Comparison of ENCODE assay signal across 8 mouse cellular contexts in the genomic region with DNA sequence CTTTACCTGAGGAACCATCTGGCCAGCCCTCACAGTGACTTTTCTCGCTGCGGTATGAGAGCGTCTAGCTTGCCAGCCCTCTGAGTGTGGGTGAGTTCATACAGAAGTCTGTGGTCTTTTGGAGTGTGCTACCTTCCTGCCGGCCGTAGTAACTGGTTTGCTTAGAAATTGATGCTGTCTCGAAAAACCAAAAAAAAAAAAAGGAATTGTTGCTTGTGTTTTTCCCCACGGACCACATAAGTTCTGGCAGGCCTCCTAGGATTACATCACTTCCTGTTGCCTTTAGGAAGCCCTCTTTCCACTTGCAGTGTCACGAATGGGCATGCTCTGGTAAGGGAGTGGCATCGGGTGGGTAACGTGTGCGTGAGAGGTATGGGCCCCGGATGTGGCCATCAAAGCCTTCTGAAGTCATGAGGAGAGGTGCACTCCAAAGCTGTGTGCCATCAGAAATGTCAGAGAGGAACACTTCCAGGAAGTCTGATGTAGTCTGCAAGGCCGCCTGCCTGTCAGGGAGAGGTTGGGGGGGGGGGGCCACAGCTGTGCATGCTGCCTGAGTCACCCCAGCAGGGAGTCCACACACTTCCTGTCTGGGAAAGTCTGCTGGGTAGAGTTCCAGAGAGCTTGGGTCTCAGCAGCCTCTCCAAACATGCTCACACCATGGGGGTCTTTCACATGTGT. TPM values are rescaled to one million over a fixed set of nuclear protein-coding genes. Genes with fewer than 3 reads are reported as not detected.
DNase-seq lines count a peak whose midpoint lies in the region; ATAC-seq and TF ChIP-seq lines count a peak whose summit lies in the region.

No protein-coding gene starts in this region.

- no peak overlapping the region for H3K4me2 ChIP-seq in hindbrain, embryonic 11.5 days (replicated peaks; ENCODE audit: low read depth, low read length)
- H3K4me2 ChIP-seq in heart, embryonic 13.5 days, result peak overlapping the region; percentile 34
- peak overlapping the region; percentile 25; the same call in 1 of the 2 replicates for H3K4me2 ChIP-seq in kidney, postnatal 0 days (ENCODE audit: low read length)

- no peak overlapping the region for H3K9ac ChIP-seq in hindbrain, embryonic 11.5 days (ENCODE audit: low read depth, low read length)
- peak overlapping the region; percentile 50 for H3K9ac ChIP-seq in heart, embryonic 13.5 days
- no peak overlapping the region for H3K9ac ChIP-seq in kidney, postnatal 0 days (ENCODE audit: low read depth, low read length)

- no peaks in the 10 kb centered on the region for H3K27me3 ChIP-seq in hindbrain, embryonic 10.5 days (ENCODE audit: insufficient read depth, poor library complexity, severe bottlenecking)
- H3K27me3 ChIP-seq in hindbrain, embryonic 11.5 days (ENCODE audit: control insufficient read depth, insufficient read depth, low read length), result no peaks in the 10 kb centered on the region
- no peaks in the 10 kb centered on the region for H3K27me3 ChIP-seq in heart, embryonic 13.5 days (replicated peaks)
- H3K27me3 ChIP-seq in kidney, postnatal 0 days (ENCODE audit: insufficient read depth, low read length), result no peaks in the 10 kb centered on the region

- H3K36me3 ChIP-seq in hindbrain, embryonic 10.5 days, result 0 out of 2 replicates have a peak, but pooled peaks cover 11% of the 10 kb centered on the region
- no peaks in the 10 kb centered on the region for H3K36me3 ChIP-seq in hindbrain, embryonic 11.5 days (ENCODE audit: control insufficient read depth, insufficient read depth, low read length)
- H3K36me3 ChIP-seq in heart, embryonic 13.5 days, result 0 out of 2 replicates have a peak, but pooled peaks cover 6% of the 10 kb centered on the region
- no peaks in the 10 kb centered on the region for H3K36me3 ChIP-seq in kidney, postnatal 0 days (ENCODE audit: insufficient read depth, low read length)

- TF ChIP-seq POLR2A in bone marrow, adult 2 months (IDR thresholded peaks at IDR 0.05; ENCODE audit: borderline replicate concordance, control insufficient read depth, low read depth, low read length), result no peak

- H3K4me1 ChIP-seq in hindbrain, embryonic 10.5 days (replicated peaks), result peaks cover 40% of the 10 kb centered on the region
- no peaks in the 10 kb centered on the region for H3K4me1 ChIP-seq in hindbrain, embryonic 11.5 days (replicated peaks; ENCODE audit: control insufficient read depth, insufficient read depth, low read length)
- peaks cover 8% of the 10 kb centered on the region for H3K4me1 ChIP-seq in bone marrow, adult 2 months (ENCODE audit: control insufficient read depth, insufficient read depth, low read length)
- H3K4me1 ChIP-seq in heart, embryonic 13.5 days, result peaks cover 62% of the 10 kb centered on the region
- H3K4me1 ChIP-seq in kidney, postnatal 0 days (replicated peaks; ENCODE audit: insufficient read depth, low read length), result peaks cover 21% of the 10 kb centered on the region

- peak overlapping the region; percentile 74 for H3K27ac ChIP-seq in hindbrain, embryonic 10.5 days
- H3K27ac ChIP-seq in hindbrain, embryonic 11.5 days (ENCODE audit: low read depth, low read length), result no peak overlapping the region
- H3K27ac ChIP-seq in bone marrow, adult 2 months (ENCODE audit: control insufficient read depth, insufficient read depth, low read depth, low read length, poor library complexity), result peak overlapping the region; percentile 40
- peak overlapping the region; percentile 70 for H3K27ac ChIP-seq in heart, embryonic 13.5 days (replicated peaks)
- H3K27ac ChIP-seq in kidney, postnatal 0 days, result peak overlapping the region; percentile 74

- no peak for TF ChIP-seq CTCF in bone marrow, adult 2 months (IDR thresholded peaks at IDR 0.05; ENCODE audit: control insufficient read depth, insufficient read depth, low read length)
- no peak for TF ChIP-seq CTCF in kidney, postnatal 0 days (IDR thresholded peaks at IDR 0.05; ENCODE audit: low read depth)

- ATAC-seq in hindbrain, embryonic 11.5 days (ENCODE audit: low FRiP score), result no peak
- ATAC-seq in heart, embryonic 13.5 days (ENCODE audit: extremely low read depth, insufficient number of reproducible peaks, low FRiP score, low TSS enrichment), result no peak
- ATAC-seq in kidney, postnatal 0 days (replicated peaks; ENCODE audit: low FRiP score, low read depth), result peak; percentile 59; the same call in 1 of the 2 replicates

- 73% methylated on average over 13 of the region's 13 CpGs for WGBS in hindbrain, embryonic 10.5 days
- WGBS in hindbrain, embryonic 11.5 days, result 68% methylated on average over 13 of the region's 13 CpGs
- 3% methylated on average over 13 of the region's 13 CpGs for WGBS in bone marrow, adult 2 months
- 47% methylated on average over 13 of the region's 13 CpGs for WGBS in heart, embryonic 13.5 days
- WGBS in kidney, postnatal 0 days, result 42% methylated on average over 13 of the region's 13 CpGs

- peaks cover 6% of the 10 kb centered on the region; the same call in 1 of the 2 replicates for H3K9me3 ChIP-seq in hindbrain, embryonic 10.5 days
- no peaks in the 10 kb centered on the region for H3K9me3 ChIP-seq in hindbrain, embryonic 11.5 days (ENCODE audit: control insufficient read depth, low read length)
- H3K9me3 ChIP-seq in heart, embryonic 13.5 days, result no peaks in the 10 kb centered on the region
- H3K9me3 ChIP-seq in kidney, postnatal 0 days (replicated peaks; ENCODE audit: low read length), result no peaks in the 10 kb centered on the region

- H3K4me3 ChIP-seq in hindbrain, embryonic 10.5 days, result no peak overlapping the region
- H3K4me3 ChIP-seq in hindbrain, embryonic 11.5 days (ENCODE audit: low read depth, low read length), result no peak overlapping the region
- peak overlapping the region; percentile 17 for H3K4me3 ChIP-seq in bone marrow, adult 2 months (replicated peaks; ENCODE audit: control insufficient read depth, low read depth, low read length)
- no peak overlapping the region for H3K4me3 ChIP-seq in heart, embryonic 13.5 days
- no peak overlapping the region for H3K4me3 ChIP-seq in kidney, postnatal 0 days (replicated peaks; ENCODE audit: low read depth, low read length)

- peak; percentile 49 for DNase-seq in hindbrain, embryonic 10.5 days (ENCODE audit: low spot score)
- DNase-seq in hindbrain, embryonic 11.5 days (ENCODE audit: low spot score), result no peak
- peak; percentile 77 for DNase-seq in kidney, postnatal 0 days (ENCODE audit: low spot score)
- DNase-seq in lung, postnatal 4 days, result peak; percentile 70 to 75
- DNase-seq in thymus, postnatal 14 days, result peak; percentile 71
- no peak for DNase-seq in frontal cortex, postnatal 36 days (ENCODE audit: low spot score in 2 of 2)

RNA-seq across cellular contexts. Expression of gene Ppard, which starts 24.3 kb away (rescaled TPM):
- 1.8 and 2.0 TPM in 2 replicates for polyA plus RNA-seq in hindbrain, embryonic 10.5 days (2016; fragmentation: Nextera tagmentation; extraction: Ambion mirVana)
- 1.7 and 3.5 TPM in 2 replicates for polyA plus RNA-seq in hindbrain, embryonic 11.5 days (2014; fragmentation: Nextera tagmentation; extraction: Ambion mirVana)
- 4.4 and 13.2 TPM in 2 replicates for polyA plus RNA-seq in bone marrow, adult 2 months (2011; ENCODE audit: insufficient read depth, insufficient read length, low replicate concordance, missing spikeins)
- polyA plus RNA-seq in heart, embryonic 13.5 days (2015; fragmentation: Nextera tagmentation; extraction: Ambion mirVana), result 1.1 and 1.5 TPM in 2 replicates
- polyA plus RNA-seq in kidney, postnatal 0 days (2015; fragmentation: Nextera tagmentation; extraction: Ambion mirVana), result 1.8 and 2.0 TPM in 2 replicates

RNA-seq across cellular contexts. Expression of gene Def6, which starts 49.2 kb away (rescaled TPM):
- 3.4 and 4.3 TPM in 2 replicates for polyA plus RNA-seq in hindbrain, embryonic 10.5 days (2016; fragmentation: Nextera tagmentation; extraction: Ambion mirVana)
- 1.8 and 2.9 TPM in 2 replicates for polyA plus RNA-seq in hindbrain, embryonic 11.5 days (2014; fragmentation: Nextera tagmentation; extraction: Ambion mirVana)
- 41.3 and 45.4 TPM in 2 replicates for polyA plus RNA-seq in bone marrow, adult 2 months (2011; ENCODE audit: insufficient read depth, insufficient read length, low replicate concordance, missing spikeins)
- polyA plus RNA-seq in heart, embryonic 13.5 days (2015; fragmentation: Nextera tagmentation; extraction: Ambion mirVana), result 3.0 and 3.3 TPM in 2 replicates
- 8.6 and 9.2 TPM in 2 replicates for polyA plus RNA-seq in kidney, postnatal 0 days (2015; fragmentation: Nextera tagmentation; extraction: Ambion mirVana)

RNA-seq across cellular contexts. Expression of gene Fance, which starts 56.5 kb away (rescaled TPM):
- polyA plus RNA-seq in hindbrain, embryonic 10.5 days (2016; fragmentation: Nextera tagmentation; extraction: Ambion mirVana), result 32.6 and 32.9 TPM in 2 replicates
- 18.7 and 22.5 TPM in 2 replicates for polyA plus RNA-seq in hindbrain, embryonic 11.5 days (2014; fragmentation: Nextera tagmentation; extraction: Ambion mirVana)
- polyA plus RNA-seq in bone marrow, adult 2 months (2011; ENCODE audit: insufficient read depth, insufficient read length, low replicate concordance, missing spikeins), result 24.9 and 40.5 TPM in 2 replicates
- 19.3 and 22.2 TPM in 2 replicates for polyA plus RNA-seq in heart, embryonic 13.5 days (2015; fragmentation: Nextera tagmentation; extraction: Ambion mirVana)
- polyA plus RNA-seq in kidney, postnatal 0 days (2015; fragmentation: Nextera tagmentation; extraction: Ambion mirVana), result 24.9 and 29.5 TPM in 2 replicates

Comparison
In these comparisons a context has a peak if more than half of its experiments do, and no peak if none do; other contexts are left out.
1. DNase-seq: peak in hindbrain, embryonic 10.5 days (single experiment), kidney, postnatal 0 days (single experiment), lung, postnatal 4 days (2 of 2) and thymus, postnatal 14 days (single experiment); none in hindbrain, embryonic 11.5 days (single experiment) and frontal cortex, postnatal 36 days (0 of 2).